In genomic region chr12:82616813-82617681, GRCm38 (mm10) we compare ENCODE assay signal across 8 mouse cellular contexts. TPM values are rescaled to one million over a fixed set of nuclear protein-coding genes. Genes with fewer than 3 reads are reported as not detected.
A peak's percentile ranks its signal among the peaks of the same experiment; 100 is the strongest.
DNase-seq lines count a peak whose midpoint lies in the region; ATAC-seq lines count a peak whose summit lies in the region.

No protein-coding gene starts in this region.

- peak overlapping the region; percentile 98 for H3K4me2 ChIP-seq in stomach, embryonic 15.5 days

- 0 out of 2 replicates have a peak, but pooled peaks cover 3% of the 10 kb centered on the region for H3K4me1 ChIP-seq in stomach, embryonic 15.5 days

- peak; percentile 3 for DNase-seq in adrenal gland, adult 8-10 months
- DNase-seq in embryo, embryonic 10.5 days (ENCODE audit: low spot score), result peak; percentile 50
- peak; percentile 31 to 47 for DNase-seq in heart, adult 18-20 months
- peak; percentile 69 for DNase-seq in kidney, adult 18-20 months
- peak; percentile 68 to 77 for DNase-seq in left cerebral cortex, postnatal 36 days (ENCODE audit: low spot score in 2 of 2)
- peak; percentile 26 for DNase-seq in mesoderm, embryonic 11.5 days (ENCODE audit: low read depth, low spot score)
- DNase-seq in spleen, postnatal 36 days (ENCODE audit: low spot score in 2 of 2), result no peak

- intact Hi-C loops in left cerebral cortex, postnatal 36 days (cut with DNase I), result loop anchor here (10.0 kb wide), 3 partner anchors 112 to 328 kb away; no protein-coding TSS in a partner anchor

- no peaks in the 10 kb centered on the region for H3K9me3 ChIP-seq in stomach, embryonic 15.5 days

- H3K36me3 ChIP-seq in stomach, embryonic 15.5 days, result no peaks in the 10 kb centered on the region

- peak overlapping the region; percentile 58 for H3K4me3 ChIP-seq in stomach, embryonic 15.5 days (replicated peaks)

- under 1% methylated on average over 74 of the region's 86 CpGs for WGBS in stomach, embryonic 15.5 days

- H3K27ac ChIP-seq in stomach, embryonic 15.5 days, result no peak overlapping the region

- peaks cover 28% of the 10 kb centered on the region; the same call in 1 of the 2 replicates for H3K27me3 ChIP-seq in stomach, embryonic 15.5 days (replicated peaks)

- peak; percentile 63 for ATAC-seq in stomach, embryonic 15.5 days (ENCODE audit: insufficient read depth, low FRiP score, low read depth)

- no peak overlapping the region for H3K9ac ChIP-seq in stomach, embryonic 15.5 days

RNA-seq across cellular contexts. Expression of gene Rgs6, which starts 29.0 kb away (rescaled TPM):
- 1 to 10 TPM in 1 of 4 experiments, under 1 TPM in 3; 0.14 to 1.0 (median 0.67) TPM for total RNA-seq in adrenal gland, adult 8-10 months (2022)
- total RNA-seq in heart, adult 18-20 months (2021), result 10 to 100 TPM in 1 of 2 experiments, 1 to 10 TPM in 1; 8.8 to 11.5 TPM
- 10 to 100 TPM; 82.4 to 89.1 TPM for total RNA-seq in left cerebral cortex, postnatal 36 days (2021)
- polyA plus RNA-seq in stomach, embryonic 15.5 days (2015; fragmentation: Nextera tagmentation; extraction: Ambion mirVana), result 1.6 and 2.0 TPM in 2 replicates

Comparison
In these comparisons a context has a peak if more than half of its experiments do, and no peak if none do; other contexts are left out.
1. DNase-seq: peak in adrenal gland, adult 8-10 months (single experiment), embryo, embryonic 10.5 days (single experiment), heart, adult 18-20 months (2 of 2), kidney, adult 18-20 months (single experiment), left cerebral cortex, postnatal 36 days (2 of 2) and mesoderm, embryonic 11.5 days (single experiment); none in spleen, postnatal 36 days (0 of 2).
2. RNA of gene Rgs6, which starts 29.0 kb away (total RNA-seq): 82.4 to 89.1 TPM in left cerebral cortex, postnatal 36 days; 8.8 to 11.5 TPM in heart, adult 18-20 months and 0.14 to 1.0 TPM in adrenal gland, adult 8-10 months; every median in the first group is over 4 times any median in the second.